Mouse (Mus musculus): ENCODE measurements at regions not wholly inside any gene's neighbourhood (a gene's known extent, or its start where the extent isn't known, plus 50 kb on each side); places are given as distances from the start of the nearest gene placed in this dataset.

DNA sequence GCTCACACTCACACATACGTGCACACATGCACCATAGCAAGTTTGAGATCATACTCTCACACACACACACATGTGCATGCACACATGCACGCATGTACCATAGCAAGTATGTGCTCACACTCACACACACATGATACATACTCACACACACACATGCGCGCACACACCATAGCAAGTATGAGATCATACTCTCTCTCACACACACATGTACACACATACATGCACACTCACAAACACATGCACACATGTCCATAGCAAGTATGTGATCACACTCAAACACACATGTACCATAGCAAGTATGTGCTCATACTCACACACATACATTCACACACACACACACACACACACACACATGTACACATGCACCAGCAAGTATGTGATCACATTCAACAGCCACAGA lies 138.9 kb upstream of the Slc35f3 start:
- intact Hi-C loops (cut with DNase I), result no loop called here
- DNase-seq, result no peak

DNA sequence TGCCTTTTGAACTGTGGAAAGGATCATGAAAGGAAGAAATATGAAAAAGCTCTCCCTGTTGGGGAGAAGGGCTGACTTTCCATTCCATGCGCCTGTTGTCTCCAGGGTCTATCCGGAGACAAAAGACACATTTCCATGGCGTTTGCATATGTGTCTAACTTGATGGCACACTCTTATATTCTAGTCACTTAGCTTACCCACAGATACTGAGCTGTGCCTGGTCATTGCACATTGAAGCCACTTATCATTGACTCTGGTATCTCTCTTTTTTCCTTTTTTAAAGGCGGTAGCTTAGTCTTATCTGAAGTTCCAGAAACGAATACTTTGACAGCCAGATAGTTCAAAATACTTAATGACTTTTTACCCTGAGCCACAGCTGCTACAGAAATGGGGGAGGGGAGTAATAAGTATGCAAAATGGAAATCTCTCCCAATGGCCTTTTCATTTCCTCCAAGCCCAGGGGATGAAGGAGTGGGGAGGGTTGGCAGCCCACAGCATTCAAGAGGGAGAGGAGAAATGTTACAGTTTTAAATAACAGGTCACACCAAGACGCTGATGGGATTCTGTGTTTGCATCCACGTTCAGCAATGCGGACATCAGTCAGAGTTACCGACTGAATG lies 137.9 kb upstream of the Slc35f3 start:
- DNase-seq, result no peak
- intact Hi-C loops (cut with DNase I), result no loop called here

GRCm38 (mm10) chr8:126162748-126163371 lies 135.5 kb upstream of the Slc35f3 start:
- intact Hi-C loops (cut with DNase I), result no loop called here
- no peak for DNase-seq

GRCm38 (mm10) chr8:126163954-126164353 lies 134.4 kb upstream of the Slc35f3 start:
- no peak for DNase-seq
- intact Hi-C loops (cut with DNase I), result no loop called here

GRCm38 (mm10) chr8:126165486-126166095 lies 132.8 kb upstream of the Slc35f3 start:
- DNase-seq, result no peak
- intact Hi-C loops (cut with DNase I), result no loop called here

DNA sequence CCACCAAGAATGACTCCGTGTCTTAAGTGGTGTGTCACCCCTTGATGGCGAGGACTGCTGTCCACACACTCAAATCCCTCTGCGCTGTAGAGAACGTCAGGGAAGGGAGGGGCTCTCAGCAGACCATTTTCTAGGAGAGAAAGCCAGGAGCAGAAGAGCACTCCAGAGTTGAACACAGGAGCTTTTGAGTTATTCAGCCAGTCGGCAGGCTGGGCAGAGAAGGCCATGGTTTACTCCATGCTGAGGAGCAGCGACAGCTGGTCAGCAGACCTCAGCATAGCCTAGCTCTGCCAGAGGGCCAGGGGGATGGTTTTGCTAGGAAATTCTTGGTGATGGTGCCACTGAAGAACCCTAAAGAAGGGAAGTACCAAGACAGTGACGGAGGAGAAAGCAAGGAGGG lies 132.0 kb upstream of the Slc35f3 start:
- intact Hi-C loops (cut with DNase I), result no loop called here
- no peak for DNase-seq

DNA sequence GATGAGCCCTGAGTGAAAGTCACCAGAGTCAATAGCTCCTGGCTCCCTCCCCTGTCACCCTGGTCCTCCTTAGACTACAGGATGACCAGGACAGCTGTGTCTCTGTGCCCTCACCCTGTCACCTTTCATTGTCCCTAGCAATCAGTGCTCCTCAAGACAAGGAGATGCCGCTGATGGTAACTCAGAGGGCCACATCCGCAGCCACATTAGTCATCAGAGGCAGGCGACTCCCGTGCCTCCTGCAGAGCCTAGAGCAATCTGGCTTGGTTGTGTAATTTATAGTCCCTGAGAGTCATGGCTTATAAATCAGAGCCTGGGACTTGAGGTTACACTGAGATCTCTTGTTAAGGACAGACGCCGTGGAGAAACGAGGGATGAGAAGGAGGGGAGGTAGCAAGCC lies 123.9 kb upstream of the Slc35f3 start:
- DNase-seq, result no peak
- intact Hi-C loops (cut with DNase I), result no loop called here

DNA sequence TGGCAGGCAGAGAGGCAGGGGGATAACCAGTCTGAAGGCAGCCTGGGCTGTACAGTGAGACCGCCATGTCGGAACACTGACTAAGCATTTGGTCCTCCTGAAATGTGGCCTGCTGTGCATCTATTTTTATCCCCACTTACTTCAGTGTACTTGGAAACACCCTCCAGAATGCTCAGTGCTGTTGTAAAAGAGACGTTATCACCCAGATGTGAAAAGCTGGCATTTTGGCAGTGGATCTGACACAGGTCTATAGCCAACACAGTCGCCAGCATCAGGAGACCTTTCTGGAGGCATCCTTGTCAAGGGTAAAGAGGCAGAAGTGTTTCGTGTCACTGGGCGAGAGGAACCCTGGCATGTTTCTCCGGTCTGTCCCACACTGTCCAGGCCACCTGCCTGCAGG lies 122.1 kb upstream of the Slc35f3 start:
- intact Hi-C loops (cut with DNase I), result no loop called here
- no peak for DNase-seq

DNA sequence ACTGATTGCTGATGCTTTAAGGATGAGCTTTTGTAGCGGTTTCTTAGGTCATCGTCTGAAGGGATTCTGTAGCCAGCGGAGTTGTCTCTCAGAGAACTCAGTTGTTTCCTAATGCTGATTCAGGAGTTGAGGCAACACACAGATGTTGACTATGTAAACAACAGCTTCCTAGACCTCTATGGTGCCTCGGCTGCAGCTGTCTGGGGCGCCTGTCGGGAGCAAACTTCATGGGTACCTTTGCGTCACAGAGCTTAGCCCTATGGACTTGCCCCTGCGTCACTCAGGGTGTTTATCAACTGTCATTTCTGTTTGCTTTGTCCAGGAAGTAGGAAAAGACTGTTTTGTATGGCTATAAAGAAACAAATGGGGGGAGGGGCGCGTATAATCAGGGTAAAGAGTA lies 120.5 kb upstream of the Slc35f3 start:
- DNase-seq, result no peak
- intact Hi-C loops (cut with DNase I), result no loop called here

DNA sequence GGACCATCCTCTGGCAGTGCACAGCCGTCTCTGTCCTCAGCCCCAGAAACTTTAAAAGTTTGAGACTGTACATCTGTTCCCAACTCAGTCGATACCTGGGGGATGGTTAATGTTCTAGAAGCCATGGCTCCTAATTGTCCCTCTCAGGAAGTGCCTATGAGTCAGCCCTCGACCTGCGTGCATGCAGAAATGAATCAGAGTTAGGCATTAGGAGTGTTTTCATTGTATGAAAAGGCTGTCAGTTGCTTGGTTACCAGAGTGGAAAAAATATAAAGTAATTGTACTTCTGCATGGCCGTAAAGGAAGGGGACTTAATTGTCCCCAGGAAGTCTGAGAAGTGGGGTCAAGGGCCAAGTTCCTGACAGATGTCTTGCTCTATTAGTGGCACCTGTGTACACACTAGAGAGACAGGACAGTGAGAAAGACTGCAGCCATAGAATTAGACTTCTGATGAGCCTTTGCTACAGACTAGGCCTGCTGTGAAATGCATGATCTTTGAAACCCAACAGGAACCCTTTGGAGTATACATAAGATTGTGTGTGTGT lies 109.5 kb upstream of the Slc35f3 start:
- no peak for DNase-seq
- intact Hi-C loops (cut with DNase I), result no loop called here

DNA sequence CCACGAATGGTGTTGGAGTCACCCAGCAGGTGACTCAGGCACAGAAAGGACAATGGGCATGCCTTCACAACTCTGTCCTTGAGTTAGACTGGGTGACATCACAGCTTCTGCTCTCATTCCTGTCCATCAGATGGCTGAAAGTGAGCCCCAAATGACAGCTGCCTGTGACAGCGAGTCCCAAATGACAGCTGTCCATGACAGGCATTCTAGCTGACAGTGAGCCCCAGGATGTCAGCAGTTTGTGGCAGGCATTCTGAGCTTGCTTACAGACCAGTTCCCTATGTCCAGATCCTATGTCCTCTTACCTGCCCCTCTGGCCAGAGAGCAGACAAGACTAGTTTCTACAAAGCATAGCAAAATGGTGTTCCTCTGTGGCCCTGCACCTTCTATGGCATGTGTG lies 102.7 kb upstream of the Slc35f3 start:
- DNase-seq, result no peak
- intact Hi-C loops (cut with DNase I), result no loop called here

GRCm38 (mm10) chr8:126210561-126210960 lies 87.8 kb upstream of the Slc35f3 start:
- DNase-seq, result no peak
- intact Hi-C loops (cut with DNase I), result no loop called here

DNA sequence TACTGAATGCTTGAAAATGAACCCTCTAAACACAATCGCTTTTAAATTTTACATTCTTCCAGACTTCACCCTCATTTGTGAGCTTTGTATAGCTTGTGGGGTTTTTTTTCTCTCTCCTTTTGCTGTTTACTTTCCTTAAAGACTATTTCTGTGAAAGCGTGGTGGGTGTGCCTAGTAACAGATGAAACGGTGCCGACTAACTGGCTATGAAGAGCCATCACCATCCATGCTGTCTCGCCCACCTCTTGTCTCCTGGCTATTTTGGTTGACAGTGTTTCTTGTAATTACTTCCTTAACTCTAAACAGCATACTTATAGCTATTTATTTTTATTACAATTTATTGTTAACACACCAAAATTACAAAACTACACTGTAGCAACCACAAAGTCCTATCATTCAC lies 85.6 kb upstream of the Slc35f3 start:
- intact Hi-C loops (cut with DNase I), result no loop called here
- DNase-seq, result no peak

DNA sequence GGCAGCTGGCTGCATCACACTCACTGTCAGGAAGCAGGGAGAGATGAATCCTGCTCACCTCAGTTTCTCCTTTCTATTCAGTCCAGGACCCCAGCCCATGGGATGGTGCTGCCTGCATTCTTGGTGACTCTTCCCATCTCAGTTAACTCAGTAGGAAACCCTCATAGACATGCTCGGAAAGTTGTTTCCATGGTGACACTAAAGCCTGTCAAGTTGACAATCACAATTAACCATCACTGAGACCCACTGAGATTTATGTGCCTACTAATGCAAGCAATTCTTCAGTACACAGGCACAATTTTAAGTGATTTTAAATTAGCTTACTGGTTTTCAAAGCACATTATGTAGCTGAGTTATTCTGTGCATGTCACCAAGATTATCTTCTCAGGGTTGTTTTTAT lies 83.8 kb upstream of the Slc35f3 start:
- DNase-seq, result no peak
- intact Hi-C loops (cut with DNase I), result no loop called here

DNA sequence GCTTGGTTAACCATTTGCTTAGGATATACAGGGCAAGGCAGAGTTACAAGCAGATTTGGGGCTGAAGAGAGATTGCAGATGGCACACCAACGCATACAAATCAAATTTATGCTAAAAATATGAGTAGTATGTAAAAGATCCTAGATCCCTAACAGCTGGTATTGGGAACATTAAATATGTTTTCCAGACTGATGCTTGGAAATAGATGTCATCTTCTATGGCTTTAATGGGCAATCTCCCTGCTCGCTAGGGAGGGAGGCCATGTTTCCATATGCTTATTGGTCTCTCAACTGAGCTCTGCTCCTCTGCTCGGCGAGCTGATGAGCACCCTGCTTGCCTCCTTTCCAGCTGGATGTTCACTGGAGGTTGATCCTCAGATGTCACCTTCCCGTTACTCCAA lies 82.0 kb upstream of the Slc35f3 start:
- intact Hi-C loops (cut with DNase I), result no loop called here
- DNase-seq, result no peak

GRCm38 (mm10) chr8:126221631-126222030 lies 76.7 kb upstream of the Slc35f3 start:
- intact Hi-C loops (cut with DNase I), result no loop called here

GRCm38 (mm10) chr8:126231801-126232200 lies 66.6 kb upstream of the Slc35f3 start:
- intact Hi-C loops (cut with DNase I), result no loop called here
- no peak for DNase-seq

More at GRCm38 (mm10) chr8:126221631-126222030, 76.7 kb upstream of the Slc35f3 start:
- DNase-seq, result no peak

DNA sequence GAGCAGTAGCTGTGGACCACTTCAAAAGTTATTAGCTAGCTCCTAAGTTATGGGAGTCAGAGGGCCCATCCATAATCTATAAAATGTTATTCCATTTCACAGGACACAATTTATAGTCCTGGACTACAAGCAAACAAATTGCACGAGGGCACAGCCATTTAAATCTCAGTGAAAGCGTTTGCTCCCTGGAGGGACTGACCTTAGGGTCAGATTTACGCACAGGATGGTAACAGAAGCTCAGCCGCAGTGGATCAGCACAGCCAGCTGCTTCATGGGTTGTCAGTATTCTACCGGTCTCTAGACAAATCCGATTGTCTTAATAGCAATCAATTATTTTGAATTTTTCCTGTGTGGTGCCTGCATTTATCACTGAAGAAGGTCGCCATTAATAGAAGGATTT lies 65.8 kb upstream of the Slc35f3 start:
- intact Hi-C loops (cut with DNase I), result no loop called here

GRCm38 (mm10) chr8:126239684-126240083 lies 58.7 kb upstream of the Slc35f3 start:
- intact Hi-C loops (cut with DNase I), result no loop called here
- no peak for DNase-seq

More for the DNA sequence above, 65.8 kb upstream of the Slc35f3 start:
- no peak for DNase-seq

GRCm38 (mm10) chr8:126244321-126244720 lies 54.0 kb upstream of the Slc35f3 start:
- intact Hi-C loops (cut with DNase I), result no loop called here
- peak in 1 of 2 experiments; percentile 24 for DNase-seq

Measured in gastrocnemius, postnatal 36 days (tissue).